Mouse (Mus musculus): ENCODE data around the gene Dnmt1. TPM values are rescaled to one million over a fixed set of nuclear protein-coding genes. Genes with fewer than 3 reads are reported as not detected.
A peak's percentile ranks its signal among the peaks of the same experiment; 100 is the strongest.

Gene Dnmt1
- total RNA-seq (2014; rRNA removed): 5.3 and 6.6 TPM in 2 replicates
- 4.4 and 5.5 TPM in 2 replicates for polyA plus RNA-seq (2012; rRNA removed)

GRCm38 (mm10) chr9:20959430-20959938 lies at the start of gene Dnmt1:
Gene Dnmt1, minus strand, starts transcription at chr9:20959888.
- 91% methylated on average over 2 of the region's 2 CpGs for WGBS
- Histone ChIP-seq H3K9ac (ENCODE audit: low read depth, low read length) (no peak within 1 kb of the TSS), H3K27me3 (ENCODE audit: control insufficient read depth, insufficient read depth, low read length) (no peaks in the 10 kb centered on the region), H3K79me2 (ENCODE audit: control insufficient read depth, insufficient read depth, low read length) (no peaks in the 10 kb centered on the region), H3K4me1 (ENCODE audit: control insufficient read depth, insufficient read depth, low read length) (no peaks in the 10 kb centered on the region), H3K36me3 (ENCODE audit: control insufficient read depth, insufficient read depth, low read length) (no peaks in the 10 kb centered on the region), H3K27ac (replicated peaks; ENCODE audit: insufficient read depth, low read depth, low read length) (no peak within 1 kb of the TSS), H3K4me3 (ENCODE audit: insufficient read depth, low read depth, low read length) (no peak within 1 kb of the TSS)
- TF ChIP-seq CTCF (IDR thresholded peaks at IDR 0.05; ENCODE audit: low read depth, low read length) (no peak), POLR2A (IDR thresholded peaks at IDR 0.05; ENCODE audit: extremely low read depth, insufficient read depth, low read length) (no peak)
- DNase-seq (ENCODE audit: extremely low read depth, low read depth, low spot score): no peak

DNA sequence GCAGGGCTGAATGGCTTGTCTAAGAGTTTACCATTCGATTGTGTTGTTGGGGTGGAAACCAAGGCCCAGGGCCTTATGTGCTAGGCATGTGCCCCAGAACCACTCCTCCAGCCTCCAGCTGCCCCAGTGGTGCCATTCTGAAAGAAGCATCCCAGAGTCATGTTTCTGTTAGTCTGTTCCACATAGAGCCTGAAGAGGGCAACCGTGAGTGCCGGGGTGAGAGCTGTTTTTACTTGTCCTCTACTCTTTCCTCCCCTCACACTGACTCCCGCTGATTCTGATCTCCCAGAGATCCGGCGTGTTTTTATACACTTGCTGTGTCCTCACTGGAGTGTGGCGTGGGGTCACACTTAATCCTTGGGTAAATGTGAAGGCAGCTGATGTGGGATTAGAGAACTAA lies 48.3 kb upstream of the Dnmt1 start:
- H3K4me1 ChIP-seq (ENCODE audit: control insufficient read depth, insufficient read depth, low read length): no peaks in the 10 kb centered on the region; the same call in 1 of the 2 replicates

GRCm38 (mm10) chr9:21007313-21007952 lies 47.7 kb upstream of the Dnmt1 start:
- Histone ChIP-seq H3K27me3 (ENCODE audit: control insufficient read depth, insufficient read depth, low read length) (no peaks in the 10 kb centered on the region), H3K4me3 (ENCODE audit: insufficient read depth, low read depth, low read length) (no peak overlapping the region), H3K36me3 (ENCODE audit: control insufficient read depth, insufficient read depth, low read length) (peaks cover 19% of the 10 kb centered on the region; the same call in 1 of the 2 replicates), H3K79me2 (ENCODE audit: control insufficient read depth, insufficient read depth, low read length) (no peaks in the 10 kb centered on the region), H3K4me1 (ENCODE audit: control insufficient read depth, insufficient read depth, low read length) (no peaks in the 10 kb centered on the region; the same call in 1 of the 2 replicates), H3K9ac (ENCODE audit: low read depth, low read length) (no peak overlapping the region), H3K27ac (replicated peaks; ENCODE audit: insufficient read depth, low read depth, low read length) (no peak overlapping the region)
- TF ChIP-seq POLR2A (IDR thresholded peaks at IDR 0.05; ENCODE audit: extremely low read depth, insufficient read depth, low read length): no peak
- no peak for TF ChIP-seq CTCF (IDR thresholded peaks at IDR 0.05; ENCODE audit: low read depth, low read length)
- DNase-seq (ENCODE audit: extremely low read depth, low read depth, low spot score): no peak
- 92% methylated on average over 10 of the region's 10 CpGs for WGBS

More for the DNA sequence above, 48.3 kb upstream of the Dnmt1 start:
- no peaks in the 10 kb centered on the region for H3K27me3 ChIP-seq (ENCODE audit: control insufficient read depth, insufficient read depth, low read length)
- H3K36me3 ChIP-seq (ENCODE audit: control insufficient read depth, insufficient read depth, low read length): peaks cover 19% of the 10 kb centered on the region; the same call in 1 of the 2 replicates
- TF ChIP-seq CTCF (IDR thresholded peaks at IDR 0.05; ENCODE audit: low read depth, low read length): peak; percentile 22; the same call in 1 of the 2 replicates
- no peak for TF ChIP-seq POLR2A (IDR thresholded peaks at IDR 0.05; ENCODE audit: extremely low read depth, insufficient read depth, low read length)
- no peak overlapping the region for H3K9ac ChIP-seq (ENCODE audit: low read depth, low read length)
- WGBS: 87% methylated on average over 7 of the region's 7 CpGs
- no peak for DNase-seq (ENCODE audit: extremely low read depth, low read depth, low spot score)
- no peak overlapping the region for H3K4me3 ChIP-seq (ENCODE audit: insufficient read depth, low read depth, low read length)
- no peak overlapping the region for H3K27ac ChIP-seq (replicated peaks; ENCODE audit: insufficient read depth, low read depth, low read length)
- no peaks in the 10 kb centered on the region for H3K79me2 ChIP-seq (ENCODE audit: control insufficient read depth, insufficient read depth, low read length)

- Histone ChIP-seq H3K9ac (ENCODE audit: low read depth, low read length) (peak within 1 kb of the TSS; percentile 61), H3K4me1 (ENCODE audit: control insufficient read depth, insufficient read depth, low read length) (no peaks in the 10 kb centered on the region; the same call in 1 of the 2 replicates), H3K27ac (replicated peaks; ENCODE audit: insufficient read depth, low read depth, low read length) (peak within 1 kb of the TSS; percentile 69), H3K27me3 (ENCODE audit: control insufficient read depth, insufficient read depth, low read length) (no peaks in the 10 kb centered on the region), H3K4me3 (ENCODE audit: insufficient read depth, low read depth, low read length) (peak within 1 kb of the TSS; percentile 69), H3K79me2 (ENCODE audit: control insufficient read depth, insufficient read depth, low read length) (no peaks in the 10 kb centered on the region), H3K36me3 (ENCODE audit: control insufficient read depth, insufficient read depth, low read length) (peaks cover 16% of the 10 kb centered on the region; the same call in 1 of the 2 replicates)
- peak; percentile 90 for DNase-seq (ENCODE audit: extremely low read depth, low read depth, low spot score)
- under 1% methylated on average over 72 of the region's 72 CpGs for WGBS
- TF ChIP-seq POLR2A (IDR thresholded peaks at IDR 0.05; ENCODE audit: extremely low read depth, insufficient read depth, low read length) (0 out of 2 replicates have a peak, but pooled peaks have one; percentile 34), CTCF (IDR thresholded peaks at IDR 0.05; ENCODE audit: low read depth, low read length) (no peak)
These were observed 43.2 kb upstream of the Dnmt1 start, which contains the start of gene Mrpl4 for GRCm38 (mm10) chr9:21002627-21003551. Gene Mrpl4, plus strand, starts transcription at chr9:21002738.

DNA sequence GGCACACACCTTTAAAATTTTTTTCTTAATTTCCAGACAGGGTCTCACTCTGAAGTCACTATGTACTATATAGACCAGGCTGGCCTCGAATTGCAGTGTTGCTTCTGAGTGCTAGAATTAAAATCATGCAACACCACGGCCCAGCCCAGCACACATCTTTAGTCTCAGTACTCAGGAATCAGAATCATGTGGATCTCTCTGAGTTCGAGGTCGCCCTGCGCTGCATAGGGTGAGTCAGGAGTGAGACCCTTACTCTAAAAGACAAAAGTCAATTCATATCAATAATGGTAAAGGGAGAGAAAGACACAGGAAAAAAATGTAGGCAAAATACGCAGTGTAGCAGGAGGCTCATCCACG lies 42.6 kb upstream of the Dnmt1 start:
- TF ChIP-seq POLR2A (IDR thresholded peaks at IDR 0.05; ENCODE audit: extremely low read depth, insufficient read depth, low read length): no peak
- H3K27ac ChIP-seq (replicated peaks; ENCODE audit: insufficient read depth, low read depth, low read length): no peak overlapping the region; the same call in 1 of the 2 replicates

More for the DNA sequence above, 42.6 kb upstream of the Dnmt1 start:
- peaks cover 12% of the 10 kb centered on the region; the same call in 1 of the 2 replicates for H3K36me3 ChIP-seq (ENCODE audit: control insufficient read depth, insufficient read depth, low read length)
- no peaks in the 10 kb centered on the region for H3K79me2 ChIP-seq (ENCODE audit: control insufficient read depth, insufficient read depth, low read length)
- peak overlapping the region; percentile 69; the same call in 1 of the 2 replicates for H3K4me3 ChIP-seq (ENCODE audit: insufficient read depth, low read depth, low read length)
- WGBS: 14% methylated on average over 7 of the region's 7 CpGs
- no peak for DNase-seq (ENCODE audit: extremely low read depth, low read depth, low spot score)
- no peak overlapping the region for H3K9ac ChIP-seq (ENCODE audit: low read depth, low read length)
- no peaks in the 10 kb centered on the region; the same call in 1 of the 2 replicates for H3K4me1 ChIP-seq (ENCODE audit: control insufficient read depth, insufficient read depth, low read length)
- H3K27me3 ChIP-seq (ENCODE audit: control insufficient read depth, insufficient read depth, low read length): no peaks in the 10 kb centered on the region

All from liver, adult 2 months (tissue).